Mouse (Mus musculus) liver, embryonic 16.5 days (tissue): ENCODE results near the gene Wtip. TPM values are rescaled to one million over a fixed set of nuclear protein-coding genes. Genes with fewer than 3 reads are reported as not detected.

Experiments
- ATAC-seq: fragments of 200-750 bp; cut with Nextera tagmentation; 2 replicates; pipeline ENCODE4 v1.8.0; 2017; ENCODE audit warnings: low read depth, mild to moderate bottlenecking, moderate number of reproducible peaks, moderate library complexity
- H3K27ac ChIP-seq: fragments of 300-500 bp; sonication (generic); 2 replicates; pipeline ENCODE4 v1.5.1; 2014; ENCODE audit warnings: mild to moderate bottlenecking, low read length
- H3K27me3 ChIP-seq: fragments of 300-500 bp; sonication (generic); 2 replicates; pipeline ENCODE4 v1.6.1; 2014; ENCODE audit warnings: low read depth, low read length, mixed read lengths; ENCODE audit not compliant: control insufficient read depth, insufficient read depth
- H3K36me3 ChIP-seq: fragments of 300-500 bp; sonication (generic); 2 replicates; pipeline ENCODE4 v1.6.1; 2014; ENCODE audit warnings: mild to moderate bottlenecking; ENCODE audit not compliant: control insufficient read depth, insufficient read depth
- H3K4me1 ChIP-seq: fragments of 300-500 bp; sonication (generic); 2 replicates; pipeline ENCODE4 v1.6.1; 2014; ENCODE audit warnings: low read depth, low read length, mixed read lengths; ENCODE audit not compliant: control insufficient read depth
- H3K4me2 ChIP-seq: fragments of 300-500 bp; sonication (generic); 2 replicates; pipeline ENCODE4 v1.6.1; 2014; ENCODE audit warnings: low read depth, low read length, mixed read lengths
- H3K4me3 ChIP-seq: fragments of 300-500 bp; sonication (generic); 2 replicates; pipeline ENCODE4 v1.5.1; 2014; ENCODE audit warnings: low read depth, mild to moderate bottlenecking, low read length
- H3K9ac ChIP-seq: fragments of 300-500 bp; sonication (generic); 2 replicates; pipeline ENCODE4 v1.6.1; 2014; ENCODE audit warnings: low read depth, low read length
- H3K9me3 ChIP-seq: fragments of 300-500 bp; sonication (generic); replicated peaks from 2 replicates; pipeline ENCODE4 v1.6.1; 2016; ENCODE audit warnings: low read length; ENCODE audit not compliant: control insufficient read depth
- WGBS: fragments of 180-500 bp; shearing (Covaris S2); extraction: QIAGEN DNeasy Blood & Tissue Kit; methylation state at CpG from one replicate; pipeline ENCODE4 v1.1.7; 2014; ENCODE audit not compliant: insufficient replicate concordance; 5-methylcytosine and 5-hydroxymethylcytosine counted together
- polyA plus RNA-seq: library from polyadenylated mRNA; unstranded; fragments of >200 nt; fragmentation: Nextera tagmentation; extraction: Ambion mirVana; gene quantifications from 2 replicates; pipeline ENCODE4 v1.2.1, GENCODE M21; 2015

Wtip gene
- polyA plus RNA-seq, 1 experiment from 2014 or later, result 0.58 TPM

- H3K4me1 ChIP-seq, result peaks cover 14% of the 10 kb centered on the region
- H3K9ac ChIP-seq, result no peak overlapping the region
- peaks cover 54% of the 10 kb centered on the region for H3K36me3 ChIP-seq
- no peak overlapping the region for H3K4me3 ChIP-seq
- H3K4me2 ChIP-seq, result no peak overlapping the region
- no peak for ATAC-seq
- no peak overlapping the region for H3K27ac ChIP-seq
- H3K27me3 ChIP-seq, result no peaks in the 10 kb centered on the region
- H3K9me3 ChIP-seq, result no peaks in the 10 kb centered on the region
- WGBS, result 87% methylated on average over 7 of the region's 7 CpGs
These were observed 31.6 kb upstream of the Wtip start for GRCm38 (mm10) chr7:34164671-34165070.

GRCm38 (mm10) chr7:34159167-34159566, 26.1 kb upstream of the Wtip start:
- no peaks in the 10 kb centered on the region for H3K9me3 ChIP-seq
- H3K27me3 ChIP-seq, result no peaks in the 10 kb centered on the region
- no peak overlapping the region for H3K27ac ChIP-seq
- H3K4me3 ChIP-seq, result no peak overlapping the region
- no peak overlapping the region for H3K4me2 ChIP-seq
- H3K36me3 ChIP-seq, result peaks cover 84% of the 10 kb centered on the region
- no peaks in the 10 kb centered on the region for H3K4me1 ChIP-seq
- H3K9ac ChIP-seq, result no peak overlapping the region
- no peak for ATAC-seq
- WGBS, result 80% methylated on average over 3 of the region's 3 CpGs

GRCm38 (mm10) chr7:34157994-34158393, 24.9 kb upstream of the Wtip start:
- no peaks in the 10 kb centered on the region for H3K27me3 ChIP-seq
- H3K9ac ChIP-seq, result no peak overlapping the region
- H3K36me3 ChIP-seq, result peaks cover 84% of the 10 kb centered on the region
- ATAC-seq, result no peak
- H3K9me3 ChIP-seq, result no peaks in the 10 kb centered on the region
- WGBS, result 87% methylated on average over 3 of the region's 3 CpGs
- H3K4me2 ChIP-seq, result no peak overlapping the region
- no peaks in the 10 kb centered on the region for H3K4me1 ChIP-seq
- H3K4me3 ChIP-seq, result no peak overlapping the region
- no peak overlapping the region for H3K27ac ChIP-seq

- Histone ChIP-seq H3K4me1 (peaks cover 11% of the 10 kb centered on the region), H3K36me3 (peaks cover 75% of the 10 kb centered on the region), H3K9me3 (no peaks in the 10 kb centered on the region; the same call in 1 of the 2 replicates), H3K9ac (no peak overlapping the region), H3K4me2 (peak overlapping the region; percentile 14; the same call in 1 of the 2 replicates), H3K27ac (0 out of 2 replicates have a peak overlapping the region, but pooled peaks have one; percentile 12), H3K27me3 (no peaks in the 10 kb centered on the region), H3K4me3 (no peak overlapping the region)
- WGBS, result 32% methylated on average over 4 of the region's 4 CpGs
- peak; percentile 82 for ATAC-seq
These were observed 14.1 kb upstream of the Wtip start for GRCm38 (mm10) chr7:34147193-34147592.

GRCm38 (mm10) chr7:34141123-34141522, 8.1 kb upstream of the Wtip start:
- no peak overlapping the region for H3K4me3 ChIP-seq
- H3K9ac ChIP-seq, result no peak overlapping the region
- H3K4me2 ChIP-seq, result no peak overlapping the region
- no peaks in the 10 kb centered on the region for H3K4me1 ChIP-seq
- H3K36me3 ChIP-seq, result peaks cover 60% of the 10 kb centered on the region
- no peak overlapping the region for H3K27ac ChIP-seq
- no peaks in the 10 kb centered on the region for H3K27me3 ChIP-seq
- no peaks in the 10 kb centered on the region for H3K9me3 ChIP-seq
- ATAC-seq, result no peak
- WGBS, result 88% methylated on average over 13 of the region's 13 CpGs

GRCm38 (mm10) chr7:34139493-34139892, 6.4 kb upstream of the Wtip start:
- Histone ChIP-seq H3K9me3 (no peaks in the 10 kb centered on the region), H3K9ac (no peak overlapping the region), H3K36me3 (peaks cover 45% of the 10 kb centered on the region), H3K4me3 (no peak overlapping the region), H3K4me1 (no peaks in the 10 kb centered on the region), H3K4me2 (no peak overlapping the region), H3K27ac (no peak overlapping the region), H3K27me3 (peaks cover 3% of the 10 kb centered on the region; the same call in 1 of the 2 replicates)
- WGBS, result 65% methylated on average over 6 of the region's 6 CpGs
- no peak for ATAC-seq

- Histone ChIP-seq H3K4me1 (peaks cover 2% of the 10 kb centered on the region; the same call in 1 of the 2 replicates), H3K4me2 (no peak overlapping the region), H3K27ac (no peak overlapping the region), H3K9ac (no peak overlapping the region), H3K4me3 (no peak overlapping the region), H3K9me3 (no peaks in the 10 kb centered on the region), H3K27me3 (peaks cover 38% of the 10 kb centered on the region), H3K36me3 (no peaks in the 10 kb centered on the region)
- no peak for ATAC-seq
- 71% methylated on average over 2 of the region's 2 CpGs for whole genome bisulfite sequencing
These were observed 1.3 kb upstream of the Wtip start for GRCm38 (mm10) chr7:34134336-34134735.

GRCm38 (mm10) chr7:34132355-34133079, 551 bp downstream of the Wtip start:
- Histone ChIP-seq H3K36me3 (no peaks in the 10 kb centered on the region), H3K9me3 (no peaks in the 10 kb centered on the region), H3K27ac (no peak overlapping the region), H3K27me3 (peaks cover 38% of the 10 kb centered on the region), H3K4me1 (peaks cover 2% of the 10 kb centered on the region; the same call in 1 of the 2 replicates), H3K9ac (peak overlapping the region; percentile 68), H3K4me2 (peak overlapping the region; percentile 53), H3K4me3 (peak overlapping the region; percentile 62)
- WGBS, result 2% methylated on average over 92 of the region's 116 CpGs
- peak; percentile 65 for ATAC-seq

GRCm38 (mm10) chr7:34131959-34132354, 1.1 kb downstream of the Wtip start:
- peaks cover 38% of the 10 kb centered on the region for H3K27me3 ChIP-seq
- peaks cover 2% of the 10 kb centered on the region; the same call in 1 of the 2 replicates for H3K4me1 ChIP-seq
- H3K4me3 ChIP-seq, result peak overlapping the region; percentile 62
- H3K9ac ChIP-seq, result no peak overlapping the region; the same call in 1 of the 2 replicates
- peak overlapping the region; percentile 53 for H3K4me2 ChIP-seq
- no peak for ATAC-seq
- no peaks in the 10 kb centered on the region for H3K36me3 ChIP-seq
- no peaks in the 10 kb centered on the region for H3K9me3 ChIP-seq
- H3K27ac ChIP-seq, result no peak overlapping the region
- 19% methylated on average over 3 of the region's 3 CpGs for WGBS
